Mouse (Mus musculus) bone marrow, adult 2 months (tissue): ENCODE measurements around the gene Gm9833.

ENCODE experiments used
- CTCF ChIP-seq: fragments of 200-500 bp; IDR thresholded peaks from 2 replicates; pipeline ENCODE4 v1.5.1; 2011; ENCODE audit warnings: low read length, control low read depth; ENCODE audit not compliant: control insufficient read depth, insufficient read depth
- POLR2A ChIP-seq: fragments of 200-500 bp; IDR thresholded peaks from 2 replicates; pipeline ENCODE4 v1.6.1; 2011; ENCODE audit warnings: low read depth, mild to moderate bottlenecking, control low read depth, low read length, borderline replicate concordance; ENCODE audit not compliant: control insufficient read depth

DNA sequence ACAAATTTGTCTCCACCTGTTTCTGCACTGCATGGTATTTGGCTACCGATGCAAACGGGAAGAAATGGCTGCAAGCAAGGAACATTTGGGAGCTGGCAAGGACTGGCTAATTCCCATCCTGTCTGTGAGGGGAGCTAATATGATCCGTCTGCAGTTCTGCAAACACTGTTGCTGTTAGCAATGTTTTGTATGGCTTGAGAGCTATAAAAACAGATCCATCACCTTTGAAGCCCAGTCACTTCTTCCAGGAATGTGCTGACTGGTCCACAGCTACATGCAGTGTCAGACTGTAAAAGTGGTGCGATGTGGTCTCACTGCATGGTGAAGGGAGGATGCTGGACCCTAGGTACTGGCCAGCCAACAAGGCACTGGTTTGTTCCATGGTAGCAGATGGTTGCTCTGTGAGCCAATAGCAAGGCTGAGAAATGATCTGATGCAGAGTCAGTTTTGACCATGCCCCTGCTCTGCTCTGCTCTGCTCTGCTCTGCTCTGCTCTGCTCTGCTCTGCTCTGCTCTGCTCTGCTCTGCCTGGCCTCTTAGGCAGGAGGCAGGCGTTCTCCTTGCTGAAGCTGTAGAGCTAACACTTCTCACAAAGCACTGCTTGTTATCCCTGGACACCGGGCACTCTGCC is 5.9 kb upstream of the Gm9833 start:
- no peak for TF ChIP-seq POLR2A
- no peak for TF ChIP-seq CTCF
